In the genomic region with DNA sequence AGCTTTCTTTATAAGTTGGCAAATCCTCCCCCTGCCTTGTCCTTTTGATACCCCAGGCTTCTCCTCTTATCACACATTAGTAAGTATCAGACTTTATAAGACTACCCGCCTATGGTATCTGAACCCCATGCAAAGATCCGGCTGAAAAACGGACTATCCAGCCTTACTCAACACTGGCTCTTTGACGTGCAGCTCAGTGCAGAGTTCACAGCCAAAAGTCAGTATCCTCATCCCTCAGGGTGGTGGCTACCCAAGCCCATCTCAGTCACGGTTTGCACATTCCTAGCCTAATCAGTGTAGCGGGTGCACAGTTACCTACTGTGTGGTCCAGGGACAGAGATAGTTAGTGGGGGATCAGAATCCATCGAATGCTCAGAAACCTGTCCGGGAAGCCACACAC, we compare ENCODE assay signal across 20 mouse cellular contexts.
"Had no signal": no experiment of that assay in that cellular context is flagged by ENCODE, and none has a peak within 500 bp of the region (broad histone marks: within the 10 kb centered on the region; RNA-seq: fewer than 3 reads in every experiment).

No protein-coding gene starts in this region.

- H3K4me2 ChIP-seq: limb, embryonic 15.5 days; lung, embryonic 14.5 days; midbrain, embryonic 13.5 days; neural tube, embryonic 13.5 days; neural tube, embryonic 15.5 days had no signal

- H3K9ac ChIP-seq: limb, embryonic 15.5 days; liver, embryonic 14.5 days; lung, embryonic 14.5 days; midbrain, embryonic 13.5 days; neural tube, embryonic 13.5 days; neural tube, embryonic 15.5 days had no signal

- H3K4me1 ChIP-seq: midbrain, embryonic 13.5 days; neural tube, embryonic 13.5 days had no signal

- H3K4me3 ChIP-seq: limb, embryonic 15.5 days; midbrain, embryonic 10.5 days; midbrain, embryonic 13.5 days; myocyte; neural tube, embryonic 13.5 days; neural tube, embryonic 15.5 days had no signal

- H3K36me3 ChIP-seq: limb, embryonic 15.5 days; midbrain, embryonic 10.5 days; midbrain, embryonic 13.5 days; neural tube, embryonic 13.5 days had no signal

- DNase-seq: lung, adult 18-20 months; lung, embryonic 14.5 days; lung, postnatal 10 days; lung, postnatal 4 days; retina, postnatal 1 day; right cerebral cortex, adult 18-20 months; right cerebral cortex, postnatal 25 days; right cerebral cortex, postnatal 4 days; spleen, adult 18-20 months; thymus, adult 18-20 months; thymus, postnatal 14 days; thymus, postnatal 36 days had no signal

- H3K9me3 ChIP-seq: limb, embryonic 15.5 days; midbrain, embryonic 10.5 days; midbrain, embryonic 13.5 days; neural tube, embryonic 13.5 days; neural tube, embryonic 15.5 days had no signal

- ATAC-seq: midbrain, embryonic 13.5 days; midbrain, embryonic 16.5 days had no signal

- H3K27me3 ChIP-seq: limb, embryonic 15.5 days; midbrain, embryonic 13.5 days; neural tube, embryonic 13.5 days; neural tube, embryonic 15.5 days had no signal

- H3K27ac ChIP-seq: limb, embryonic 15.5 days; liver, embryonic 14.5 days; midbrain, embryonic 10.5 days; midbrain, embryonic 13.5 days; neural tube, embryonic 13.5 days; neural tube, embryonic 15.5 days had no signal
